Mouse (Mus musculus) cerebellum, adult 18-20 months (tissue): Measurements from ENCODE around the gene Tspan15.
A peak's percentile ranks its signal among the peaks of the same experiment; 100 is the strongest.

Experiments
- DNase-seq, 2 experiments: peaks; one replicate each; pipeline ENCODE4 v3.0.0; 2021

Tspan15 gene

GRCm38 (mm10) chr10:62186882-62187281 lies 44.2 kb downstream of the Tspan15 start:
- peak; percentile 78 to 89 for DNase-seq

DNA sequence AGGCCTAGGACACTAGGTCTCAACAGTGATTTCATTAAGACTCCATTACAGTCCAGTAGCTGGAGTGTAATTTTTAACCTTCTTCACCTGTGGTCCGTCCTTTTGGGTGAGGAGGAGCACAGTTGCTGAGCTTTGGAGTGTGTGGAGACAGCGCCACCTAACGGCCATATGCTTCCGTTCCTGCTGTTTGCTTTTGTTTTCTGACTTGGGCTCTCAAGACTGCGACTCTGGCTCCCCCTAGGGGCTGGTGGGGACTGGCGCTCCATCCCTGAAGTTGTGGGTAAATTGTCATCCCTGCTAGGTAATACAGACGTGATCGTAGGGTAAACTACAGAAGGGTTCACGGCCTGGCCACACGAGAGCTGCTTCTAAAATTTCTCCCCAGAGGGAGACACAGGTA lies 48.0 kb downstream of the Tspan15 start:
- peak; percentile 96 to 100 for DNase-seq

DNA sequence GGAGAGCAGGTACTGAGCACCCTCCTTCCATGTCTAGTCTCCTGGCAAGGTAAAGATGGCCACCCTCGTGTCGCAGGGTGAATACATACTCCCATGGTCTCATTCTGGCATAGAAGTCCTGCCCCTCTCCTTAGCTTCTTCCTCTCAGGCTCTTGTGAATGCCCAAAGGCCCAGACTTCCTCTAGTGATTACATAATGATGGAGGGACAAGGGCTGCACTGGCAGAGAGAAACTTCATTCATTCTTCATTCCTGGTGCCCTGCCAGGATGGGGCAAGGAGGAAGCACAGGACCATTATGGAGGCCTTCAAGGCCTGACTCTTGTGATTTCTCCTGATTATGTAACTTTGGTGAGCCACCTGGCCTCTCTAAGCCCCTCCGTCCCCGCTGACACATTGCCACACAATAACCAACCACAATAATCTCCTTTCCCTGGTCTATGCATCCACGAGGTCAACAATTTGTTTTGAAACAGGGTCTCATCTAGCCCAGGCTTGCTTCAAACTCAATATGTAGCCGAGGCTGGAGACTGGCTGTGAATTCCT lies 48.5 kb downstream of the Tspan15 start:
- peak in 1 of 2 experiments; percentile 37 for DNase-seq

- DNase-seq, result peak; percentile 58 to 61
These were observed 49.4 kb downstream of the Tspan15 start for GRCm38 (mm10) chr10:62181701-62182100.

GRCm38 (mm10) chr10:62179944-62180343 lies 51.1 kb downstream of the Tspan15 start:
- DNase-seq, result no peak

DNA sequence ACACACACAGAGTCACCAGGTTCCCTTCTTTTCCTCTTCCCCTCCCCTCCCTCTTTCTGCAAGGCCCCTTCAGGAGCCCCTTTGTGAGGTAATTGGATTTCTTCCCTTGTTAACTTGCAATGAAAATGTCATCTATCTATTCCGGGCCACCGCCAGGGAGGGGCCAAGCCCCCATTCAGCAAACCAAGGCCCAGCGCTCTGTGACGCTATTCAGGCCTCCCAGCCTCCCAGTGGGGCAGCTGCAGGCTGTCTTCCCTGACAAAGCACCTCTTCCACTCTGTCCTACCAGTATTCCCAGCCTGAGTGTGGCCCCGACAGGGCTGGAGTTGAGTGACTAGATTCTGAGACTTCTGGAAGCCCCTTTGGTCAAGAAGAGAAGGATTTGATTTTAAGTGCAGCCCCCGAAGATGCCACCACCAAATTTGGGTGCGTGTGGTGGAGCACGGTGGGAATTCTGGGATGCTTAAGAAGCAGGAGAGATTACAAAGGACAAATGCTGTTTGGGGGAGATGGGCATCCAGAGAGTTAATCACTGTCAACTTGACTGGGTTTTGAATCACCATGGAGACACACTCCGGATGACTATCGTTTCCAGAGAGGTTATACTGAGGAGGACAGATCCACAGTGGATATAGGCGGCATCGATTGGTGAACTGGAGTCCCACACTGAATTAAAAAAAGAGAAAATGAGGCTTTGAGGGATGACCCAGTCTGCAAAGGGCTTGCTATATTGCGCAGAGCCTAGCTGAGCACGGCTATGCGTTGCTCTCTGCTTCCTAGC lies 56.3 kb downstream of the Tspan15 start:
- no peak for DNase-seq

DNA sequence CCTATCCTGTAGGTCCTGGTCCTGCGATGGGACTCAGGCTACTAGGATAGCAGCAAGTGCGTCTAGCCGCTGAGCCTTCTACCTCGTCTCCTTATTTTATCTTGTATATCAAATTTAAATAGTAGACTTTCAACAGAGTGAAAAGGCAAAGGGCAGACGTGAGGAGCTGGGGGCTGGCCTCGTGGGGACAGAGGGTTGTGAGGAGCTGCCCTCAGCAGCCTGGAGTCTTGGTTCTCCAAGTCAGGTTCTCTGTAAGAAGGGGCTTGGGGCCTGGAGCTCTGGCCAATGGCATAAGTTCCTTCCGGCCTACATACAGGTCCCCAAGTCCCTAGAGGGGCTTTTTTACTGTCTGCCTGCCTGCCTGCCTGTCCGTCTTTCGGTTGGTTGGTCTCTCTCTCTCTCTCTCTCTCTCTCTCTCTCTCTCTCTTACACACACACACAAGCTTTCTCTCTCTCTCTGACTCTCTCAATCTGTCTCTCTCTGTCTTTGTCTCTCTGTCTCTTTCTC lies 57.1 kb downstream of the Tspan15 start:
- DNase-seq, result no peak

DNA sequence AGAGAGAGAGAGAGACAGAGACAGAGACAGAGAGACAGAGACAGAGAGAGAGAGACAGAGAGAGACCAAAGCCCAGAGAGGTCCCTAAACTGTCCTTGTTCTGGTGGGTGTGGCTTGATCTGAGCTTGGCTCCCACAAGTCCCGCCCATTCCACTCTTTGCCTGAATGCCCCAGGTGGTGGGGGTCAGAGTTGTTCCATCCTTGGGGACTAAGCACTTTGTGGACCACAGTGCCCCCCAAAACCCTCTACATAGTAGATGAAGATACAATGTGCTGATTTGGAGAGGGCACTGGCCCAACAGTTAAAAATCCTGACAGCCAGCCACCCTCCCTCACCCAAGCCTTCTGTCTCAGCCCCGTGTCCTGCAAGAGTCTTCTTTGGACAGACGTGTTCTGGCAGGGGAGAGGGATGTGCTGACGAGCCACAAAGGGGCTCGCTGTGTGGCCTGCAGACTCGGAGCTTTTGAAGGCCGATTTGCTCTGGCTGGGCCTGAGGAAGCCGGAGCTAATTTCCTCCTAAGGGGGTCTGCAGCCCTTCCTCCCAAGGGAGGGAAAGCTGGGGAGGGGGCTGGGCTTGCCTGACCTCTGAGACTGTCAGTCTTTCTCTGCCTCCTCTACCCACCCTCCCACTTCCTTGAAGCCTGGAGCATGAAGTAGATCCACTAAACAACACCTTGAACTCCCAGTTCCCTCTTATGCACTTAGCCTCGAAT lies 58.1 kb downstream of the Tspan15 start:
- DNase-seq, result no peak

DNA sequence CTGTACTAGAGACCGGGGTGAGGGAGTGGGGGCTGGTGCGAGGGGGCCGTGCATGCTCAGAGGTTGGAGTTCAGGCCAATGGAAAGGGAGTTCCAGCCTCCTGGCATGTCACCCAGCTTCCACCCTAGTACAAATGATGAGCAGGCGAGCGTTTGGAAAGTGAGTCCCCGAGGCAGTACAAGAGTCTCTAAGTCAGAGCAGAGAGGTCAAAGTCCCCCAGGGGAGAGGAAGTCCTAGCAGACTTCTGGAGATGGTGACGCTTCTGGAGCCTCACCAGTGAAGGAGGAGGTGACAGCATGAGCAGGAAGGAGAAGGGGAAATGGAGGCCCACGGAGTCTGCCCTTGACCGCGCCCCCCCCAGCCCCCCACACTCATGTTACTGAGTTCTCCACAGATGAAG lies 68.6 kb downstream of the Tspan15 start:
- DNase-seq, result no peak

- no peak for DNase-seq
These were observed 81.1 kb downstream of the Tspan15 start for GRCm38 (mm10) chr10:62149929-62150328.

DNA sequence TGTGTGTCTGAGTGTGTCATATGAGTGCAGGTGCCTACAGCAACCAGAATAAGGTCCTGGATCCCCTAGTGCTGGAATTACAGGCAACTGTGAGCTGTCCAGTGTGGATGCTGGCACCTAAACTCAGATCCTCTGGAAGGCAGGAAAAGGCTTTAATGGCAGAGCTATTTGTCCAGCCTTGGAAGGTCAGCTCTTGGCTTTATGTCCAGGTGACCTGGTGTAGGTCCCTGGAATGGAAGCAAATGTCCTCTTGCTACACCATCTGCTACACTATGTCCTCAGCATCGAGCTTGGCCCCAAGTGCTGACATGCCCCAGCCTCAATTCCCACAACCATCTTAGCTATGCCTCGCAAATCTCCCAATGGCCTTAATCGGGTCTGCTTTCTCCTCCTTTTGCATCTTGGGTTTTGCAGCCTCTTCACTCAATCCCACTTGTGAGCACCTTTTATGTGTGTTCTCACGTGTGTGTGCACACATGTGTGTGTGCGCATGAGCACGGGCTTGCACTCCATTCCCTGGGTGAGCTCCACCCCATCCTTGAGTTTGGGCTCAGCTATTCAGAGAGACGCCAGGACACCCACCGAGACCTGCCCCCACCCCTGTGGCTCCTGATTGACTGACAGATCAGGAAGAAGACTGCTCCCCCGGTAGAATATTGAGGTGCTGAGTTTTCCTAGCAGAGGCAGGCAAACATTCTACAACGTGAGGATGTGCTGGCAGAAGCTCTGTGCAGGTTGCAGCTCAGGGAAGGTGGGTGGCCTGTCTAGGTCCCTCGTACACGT lies 83.4 kb downstream of the Tspan15 start:
- DNase-seq, result peak; percentile 29 to 46

- DNase-seq, result no peak
These were observed 85.1 kb downstream of the Tspan15 start for GRCm38 (mm10) chr10:62145957-62146356.

DNA sequence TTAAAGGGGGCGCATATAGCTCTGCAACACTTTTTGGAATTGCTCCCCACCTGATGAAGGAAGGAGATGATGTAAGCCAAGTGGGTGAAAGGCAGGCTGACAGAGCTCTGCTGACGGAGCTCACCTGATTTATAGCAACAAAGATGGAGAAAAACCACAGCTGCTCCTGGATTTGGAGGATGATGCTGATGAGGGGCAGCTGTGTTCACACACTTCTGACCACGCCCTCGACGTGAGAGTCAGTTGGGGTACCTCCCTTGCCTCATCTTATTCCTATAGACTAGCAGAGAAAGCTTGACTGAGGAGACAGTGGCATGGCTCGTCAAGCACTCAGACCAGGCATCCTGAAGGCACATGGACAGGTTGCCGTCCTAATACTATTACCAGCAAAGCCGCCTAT lies 87.2 kb downstream of the Tspan15 start, which contains the start of gene Fam241b:
TSS of gene Fam241b (minus strand) at position 101 of the 400 bp plus-strand sequence.
- DNase-seq, result no peak

- DNase-seq, result no peak
These were observed 93.0 kb downstream of the Tspan15 start for GRCm38 (mm10) chr10:62138040-62138439.

DNA sequence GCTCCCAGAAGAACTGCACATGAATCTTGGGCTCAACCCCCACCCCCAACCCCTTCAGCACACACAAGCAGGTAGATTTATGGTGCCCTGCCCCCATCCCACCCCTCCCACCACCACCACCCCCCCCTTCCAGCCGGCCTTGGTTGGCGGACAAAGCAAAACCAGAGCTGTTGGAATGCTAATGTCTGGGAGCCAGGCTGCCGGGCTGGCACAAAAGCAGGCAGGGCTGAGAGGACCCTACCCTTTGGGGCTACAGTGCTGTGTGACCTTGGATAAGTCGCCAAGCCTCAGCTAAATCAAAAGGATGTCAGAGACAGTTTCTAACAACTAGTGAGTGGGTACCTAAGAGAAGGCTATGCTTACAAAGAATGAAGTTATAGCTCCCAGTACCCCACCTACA lies 93.9 kb downstream of the Tspan15 start:
- DNase-seq, result no peak

DNA sequence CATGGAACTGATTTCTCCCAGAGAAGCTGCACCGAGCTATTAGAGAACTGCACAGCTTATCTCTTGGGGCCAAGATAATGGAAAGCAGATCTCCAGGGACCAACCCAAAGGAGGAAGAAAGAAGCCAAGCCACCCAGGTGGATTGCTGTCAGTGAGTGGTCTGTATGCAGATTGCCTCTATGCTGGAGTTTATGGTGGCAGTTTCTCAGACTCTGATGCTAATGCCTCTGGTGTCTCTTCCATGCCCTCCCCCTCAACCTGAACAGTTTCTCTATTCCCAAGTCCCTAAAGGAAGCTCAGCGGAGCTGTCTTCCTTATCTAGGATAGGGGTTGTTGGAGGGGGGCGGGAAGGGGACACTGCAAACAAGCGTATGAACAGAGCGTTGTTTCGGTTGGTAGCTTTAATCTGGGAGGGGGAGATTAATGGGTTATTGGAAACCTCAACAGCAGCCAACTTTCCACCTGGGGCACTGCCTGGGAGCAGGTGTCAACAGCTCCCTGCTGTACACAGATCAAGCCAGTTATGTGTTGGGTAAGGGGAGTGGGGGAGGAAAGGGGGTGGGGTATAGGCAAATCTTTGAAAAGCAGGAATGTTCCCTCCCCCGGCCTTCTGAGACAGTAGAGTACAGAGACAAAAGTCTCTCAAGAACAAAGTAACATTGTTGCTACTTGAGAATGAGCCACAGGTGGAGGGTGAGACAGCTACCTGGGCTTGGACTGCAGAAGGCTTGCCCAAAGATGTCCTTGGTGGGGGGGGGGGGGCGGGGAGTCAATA lies 95.2 kb downstream of the Tspan15 start:
- no peak for DNase-seq
